Mouse (Mus musculus): ENCODE measurements at regions not wholly inside any gene's neighbourhood (a gene's known extent, or its start where the extent isn't known, plus 50 kb on each side); places are given as distances from the start of the nearest gene placed in this dataset.

DNA sequence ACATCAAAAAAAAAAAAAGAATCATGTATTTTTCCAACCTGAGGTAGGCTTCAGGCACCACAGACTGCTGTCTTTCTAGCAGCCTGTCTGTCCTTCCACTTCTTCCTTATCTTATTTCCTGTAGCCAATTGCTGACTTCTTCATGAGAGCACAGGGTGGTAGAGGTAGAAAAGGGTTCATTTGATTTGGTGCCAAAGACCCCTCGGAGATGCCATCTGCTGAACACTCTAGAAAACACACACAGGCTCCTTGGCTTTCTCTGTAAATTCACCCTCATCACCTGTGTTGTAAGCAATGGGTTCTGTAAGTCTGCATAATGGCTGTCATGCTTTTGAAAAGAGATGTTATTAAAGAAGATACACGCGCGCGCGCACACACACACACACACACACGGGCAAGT is 115.0 kb downstream of the Rnd3 start:
- 82% methylated on average over 7 of the region's 7 CpGs for WGBS
- Histone ChIP-seq H3K27me3 (replicated peaks; ENCODE audit: control insufficient read depth, insufficient read depth, low read length) (no peaks in the 10 kb centered on the region), H3K4me1 (ENCODE audit: control insufficient read depth, insufficient read depth, low read depth, low read length) (peaks cover 3% of the 10 kb centered on the region; the same call in 1 of the 2 replicates), H3K9me3 (ENCODE audit: control insufficient read depth, low read length) (no peaks in the 10 kb centered on the region), H3K4me3 (ENCODE audit: low read length) (no peak overlapping the region), H3K4me2 (ENCODE audit: low read length) (no peak overlapping the region), H3K36me3 (ENCODE audit: control insufficient read depth, insufficient read depth, low read length) (no peaks in the 10 kb centered on the region), H3K9ac (ENCODE audit: low read depth, low read length) (no peak overlapping the region), H3K27ac (ENCODE audit: low read depth, low read length) (no peak overlapping the region)
- ATAC-seq: no peak

GRCm38 (mm10) chr2:51022479-51022878 is 126.4 kb downstream of the Rnd3 start:
- Histone ChIP-seq H3K9me3 (ENCODE audit: control insufficient read depth, low read length) (no peaks in the 10 kb centered on the region), H3K4me1 (ENCODE audit: control insufficient read depth, insufficient read depth, low read depth, low read length) (no peaks in the 10 kb centered on the region), H3K9ac (ENCODE audit: low read depth, low read length) (no peak overlapping the region), H3K27ac (ENCODE audit: low read depth, low read length) (no peak overlapping the region), H3K27me3 (replicated peaks; ENCODE audit: control insufficient read depth, insufficient read depth, low read length) (no peaks in the 10 kb centered on the region), H3K4me3 (ENCODE audit: low read length) (no peak overlapping the region), H3K4me2 (ENCODE audit: low read length) (no peak overlapping the region), H3K36me3 (ENCODE audit: control insufficient read depth, insufficient read depth, low read length) (no peaks in the 10 kb centered on the region)
- 65% methylated on average over 2 of the region's 2 CpGs for WGBS
- no peak for ATAC-seq

DNA sequence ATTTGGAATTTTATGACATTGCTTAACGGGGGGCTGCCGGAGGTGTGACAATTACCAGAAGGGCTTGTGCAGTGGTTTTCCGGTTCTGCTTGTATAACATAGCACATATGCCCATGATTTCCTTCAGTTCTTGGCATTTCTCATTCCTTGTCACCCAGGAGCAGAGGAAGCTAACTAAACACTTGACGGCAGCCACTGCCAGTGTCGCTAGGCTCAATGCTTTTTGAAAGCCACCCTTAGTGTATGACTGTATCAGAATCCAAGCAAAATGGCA is 132.8 kb downstream of the Rnd3 start:
- no peaks in the 10 kb centered on the region for H3K9me3 ChIP-seq (ENCODE audit: control insufficient read depth, low read length)
- no peak overlapping the region for H3K4me2 ChIP-seq (ENCODE audit: low read length)
- no peak for ATAC-seq
- no peaks in the 10 kb centered on the region for H3K4me1 ChIP-seq (ENCODE audit: control insufficient read depth, insufficient read depth, low read depth, low read length)
- no peak overlapping the region for H3K4me3 ChIP-seq (ENCODE audit: low read length)
- H3K36me3 ChIP-seq (ENCODE audit: control insufficient read depth, insufficient read depth, low read length): no peaks in the 10 kb centered on the region
- H3K27me3 ChIP-seq (replicated peaks; ENCODE audit: control insufficient read depth, insufficient read depth, low read length): no peaks in the 10 kb centered on the region
- H3K9ac ChIP-seq (ENCODE audit: low read depth, low read length): no peak overlapping the region
- 69% methylated on average over 5 of the region's 5 CpGs for WGBS
- H3K27ac ChIP-seq (ENCODE audit: low read depth, low read length): no peak overlapping the region

- Histone ChIP-seq H3K4me2 (ENCODE audit: low read length) (no peak overlapping the region), H3K4me3 (ENCODE audit: low read length) (no peak overlapping the region), H3K27me3 (replicated peaks; ENCODE audit: control insufficient read depth, insufficient read depth, low read length) (no peaks in the 10 kb centered on the region), H3K9ac (ENCODE audit: low read depth, low read length) (no peak overlapping the region), H3K9me3 (ENCODE audit: control insufficient read depth, low read length) (no peaks in the 10 kb centered on the region), H3K4me1 (ENCODE audit: control insufficient read depth, insufficient read depth, low read depth, low read length) (no peaks in the 10 kb centered on the region), H3K27ac (ENCODE audit: low read depth, low read length) (no peak overlapping the region), H3K36me3 (ENCODE audit: control insufficient read depth, insufficient read depth, low read length) (no peaks in the 10 kb centered on the region)
- no peak for ATAC-seq
- 75% methylated on average over 7 of the region's 7 CpGs for WGBS
Observed at GRCm38 (mm10) chr2:51015360-51016128, 133.4 kb downstream of the Rnd3 start.

DNA sequence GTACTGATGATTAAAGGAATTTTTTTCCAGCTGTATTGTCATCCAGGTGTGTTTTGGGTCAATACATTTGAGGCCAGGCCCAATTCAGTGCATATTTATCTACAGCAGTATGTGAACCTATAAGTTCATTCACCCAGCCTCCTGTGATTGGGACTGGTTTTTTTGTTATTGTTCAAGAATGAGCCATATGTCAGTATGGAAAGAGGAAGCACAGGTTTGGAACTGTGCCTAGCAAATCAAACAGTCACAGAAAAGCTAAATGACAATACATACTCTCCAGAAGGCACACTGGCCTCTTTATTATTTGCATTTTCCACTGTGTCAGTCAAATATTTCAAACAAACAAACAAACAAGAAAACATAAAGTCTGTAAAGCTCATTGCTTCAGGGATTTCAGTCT is 134.7 kb downstream of the Rnd3 start:
- H3K36me3 ChIP-seq (ENCODE audit: control insufficient read depth, insufficient read depth, low read length): no peaks in the 10 kb centered on the region
- no peaks in the 10 kb centered on the region for H3K9me3 ChIP-seq (ENCODE audit: control insufficient read depth, low read length)
- no peaks in the 10 kb centered on the region for H3K4me1 ChIP-seq (ENCODE audit: control insufficient read depth, insufficient read depth, low read depth, low read length)
- no peak for ATAC-seq
- no peak overlapping the region for H3K27ac ChIP-seq (ENCODE audit: low read depth, low read length)
- H3K4me2 ChIP-seq (ENCODE audit: low read length): no peak overlapping the region
- H3K27me3 ChIP-seq (replicated peaks; ENCODE audit: control insufficient read depth, insufficient read depth, low read length): no peaks in the 10 kb centered on the region
- no peak overlapping the region for H3K9ac ChIP-seq (ENCODE audit: low read depth, low read length)
- H3K4me3 ChIP-seq (ENCODE audit: low read length): no peak overlapping the region

DNA sequence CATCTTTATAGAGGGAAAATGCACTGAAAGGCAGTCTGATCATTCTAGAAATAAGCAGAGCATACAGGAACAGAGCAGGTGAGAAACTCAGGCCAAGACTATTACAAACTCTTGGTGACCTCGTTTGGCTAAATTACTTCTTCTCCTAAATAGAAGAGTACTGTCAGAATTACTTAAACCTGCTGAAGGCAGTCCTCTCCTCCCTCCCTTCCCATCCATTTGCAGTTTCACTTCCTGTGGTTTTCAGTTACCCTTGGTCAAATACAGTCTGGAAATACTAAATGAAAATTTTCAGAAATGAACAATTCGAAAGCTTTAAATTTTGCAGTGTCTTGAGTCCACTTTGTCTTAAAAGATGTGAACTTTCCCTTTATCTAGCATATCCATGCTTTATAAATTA is 135.8 kb downstream of the Rnd3 start:
- WGBS: 77% methylated on average over 2 of the region's 2 CpGs
- no peak overlapping the region for H3K27ac ChIP-seq (ENCODE audit: low read depth, low read length)
- H3K4me3 ChIP-seq (ENCODE audit: low read length): no peak overlapping the region
- no peak overlapping the region for H3K4me2 ChIP-seq (ENCODE audit: low read length)
- no peaks in the 10 kb centered on the region for H3K9me3 ChIP-seq (ENCODE audit: control insufficient read depth, low read length)
- no peaks in the 10 kb centered on the region for H3K4me1 ChIP-seq (ENCODE audit: control insufficient read depth, insufficient read depth, low read depth, low read length)
- H3K36me3 ChIP-seq (ENCODE audit: control insufficient read depth, insufficient read depth, low read length): no peaks in the 10 kb centered on the region
- ATAC-seq: no peak
- H3K9ac ChIP-seq (ENCODE audit: low read depth, low read length): no peak overlapping the region
- no peaks in the 10 kb centered on the region for H3K27me3 ChIP-seq (replicated peaks; ENCODE audit: control insufficient read depth, insufficient read depth, low read length)

GRCm38 (mm10) chr2:51008251-51008533 is 140.7 kb downstream of the Rnd3 start:
- 61% methylated on average over 2 of the region's 2 CpGs for WGBS
- H3K9ac ChIP-seq (ENCODE audit: low read depth, low read length): no peak overlapping the region
- H3K36me3 ChIP-seq (ENCODE audit: control insufficient read depth, insufficient read depth, low read length): no peaks in the 10 kb centered on the region
- no peak for ATAC-seq
- no peaks in the 10 kb centered on the region for H3K9me3 ChIP-seq (ENCODE audit: control insufficient read depth, low read length)
- H3K27me3 ChIP-seq (replicated peaks; ENCODE audit: control insufficient read depth, insufficient read depth, low read length): no peaks in the 10 kb centered on the region
- no peak overlapping the region for H3K4me2 ChIP-seq (ENCODE audit: low read length)
- no peak overlapping the region for H3K4me3 ChIP-seq (ENCODE audit: low read length)
- H3K27ac ChIP-seq (ENCODE audit: low read depth, low read length): no peak overlapping the region
- H3K4me1 ChIP-seq (ENCODE audit: control insufficient read depth, insufficient read depth, low read depth, low read length): no peaks in the 10 kb centered on the region

- no peak overlapping the region for H3K4me2 ChIP-seq (ENCODE audit: low read length)
- 40% methylated on average over 11 of the region's 11 CpGs for WGBS
- no peak overlapping the region for H3K4me3 ChIP-seq (ENCODE audit: low read length)
- no peak for ATAC-seq
- no peaks in the 10 kb centered on the region for H3K9me3 ChIP-seq (ENCODE audit: control insufficient read depth, low read length)
- no peak overlapping the region for H3K27ac ChIP-seq (ENCODE audit: low read depth, low read length)
- H3K9ac ChIP-seq (ENCODE audit: low read depth, low read length): no peak overlapping the region
- no peaks in the 10 kb centered on the region for H3K36me3 ChIP-seq (ENCODE audit: control insufficient read depth, insufficient read depth, low read length)
- no peaks in the 10 kb centered on the region for H3K4me1 ChIP-seq (ENCODE audit: control insufficient read depth, insufficient read depth, low read depth, low read length)
- no peaks in the 10 kb centered on the region for H3K27me3 ChIP-seq (replicated peaks; ENCODE audit: control insufficient read depth, insufficient read depth, low read length)
Observed at GRCm38 (mm10) chr2:51007409-51008250, 141.3 kb downstream of the Rnd3 start.

- 65% methylated on average over 3 of the region's 3 CpGs for WGBS
- no peaks in the 10 kb centered on the region for H3K9me3 ChIP-seq (ENCODE audit: control insufficient read depth, low read length)
- ATAC-seq: no peak
Observed at GRCm38 (mm10) chr2:51006818-51007217, 142.1 kb downstream of the Rnd3 start.

More at GRCm38 (mm10) chr2:51006818-51007217, 142.1 kb downstream of the Rnd3 start:
- Histone ChIP-seq H3K27ac (ENCODE audit: low read depth, low read length) (no peak overlapping the region), H3K9ac (ENCODE audit: low read depth, low read length) (no peak overlapping the region), H3K27me3 (replicated peaks; ENCODE audit: control insufficient read depth, insufficient read depth, low read length) (no peaks in the 10 kb centered on the region), H3K4me2 (ENCODE audit: low read length) (no peak overlapping the region), H3K36me3 (ENCODE audit: control insufficient read depth, insufficient read depth, low read length) (no peaks in the 10 kb centered on the region), H3K4me3 (ENCODE audit: low read length) (no peak overlapping the region), H3K4me1 (ENCODE audit: control insufficient read depth, insufficient read depth, low read depth, low read length) (no peaks in the 10 kb centered on the region)
